Mouse (Mus musculus) right cerebral cortex, adult 18-20 months (tissue): ENCODE results near the gene Hist1h2ab.
"Not testable (repeated sequence)": the region's sequence is repeated elsewhere in the genome, so short reads cannot be mapped to it uniquely, and the experiment has no call there.

Source experiments
- DNase-seq: peaks from one replicate; pipeline ENCODE4 v3.0.0; 2022; ENCODE audit warnings: mixed read lengths

Gene Hist1h2ab

GRCm38 (mm10) chr13:23755000-23755399 lies 4.1 kb downstream of the Hist1h2ab start:
- DNase-seq = no peak

GRCm38 (mm10) chr13:23756790-23757189 lies 5.9 kb downstream of the Hist1h2ab start, which contains the start of gene Hist1h4b:
Hist1h4b (plus strand) TSS chr13:23757013.
- DNase-seq = peak; percentile 91

DNA sequence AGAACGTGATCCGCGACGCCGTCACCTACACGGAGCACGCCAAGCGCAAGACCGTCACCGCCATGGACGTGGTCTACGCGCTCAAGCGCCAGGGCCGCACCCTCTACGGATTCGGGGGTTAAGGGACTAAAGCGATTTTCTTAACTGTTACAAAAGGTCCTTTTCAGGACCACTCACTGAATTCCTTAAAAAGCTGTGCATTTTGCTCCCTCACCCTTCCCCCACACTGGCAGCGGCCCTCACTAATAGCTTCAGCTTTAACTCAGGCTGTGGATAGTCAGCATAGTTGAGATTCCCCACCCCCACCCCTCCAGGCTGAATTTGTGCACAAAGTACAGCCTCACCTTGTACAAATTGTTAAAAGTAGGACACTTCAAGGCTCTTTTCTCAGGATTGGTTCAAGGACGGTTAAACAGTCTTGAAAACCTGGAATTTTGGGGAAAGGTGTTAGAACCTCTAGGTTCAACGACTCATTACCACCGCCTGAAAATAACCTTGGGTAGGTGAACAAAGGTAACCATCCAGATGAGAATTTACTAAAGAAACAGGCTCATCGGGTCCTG lies 6.4 kb downstream of the Hist1h2ab start:
- no peak for DNase-seq

GRCm38 (mm10) chr13:23757921-23758320 lies 7.0 kb downstream of the Hist1h2ab start:
- DNase-seq = no peak

GRCm38 (mm10) chr13:23759251-23759771 lies 8.4 kb downstream of the Hist1h2ab start:
- DNase-seq = no peak

DNA sequence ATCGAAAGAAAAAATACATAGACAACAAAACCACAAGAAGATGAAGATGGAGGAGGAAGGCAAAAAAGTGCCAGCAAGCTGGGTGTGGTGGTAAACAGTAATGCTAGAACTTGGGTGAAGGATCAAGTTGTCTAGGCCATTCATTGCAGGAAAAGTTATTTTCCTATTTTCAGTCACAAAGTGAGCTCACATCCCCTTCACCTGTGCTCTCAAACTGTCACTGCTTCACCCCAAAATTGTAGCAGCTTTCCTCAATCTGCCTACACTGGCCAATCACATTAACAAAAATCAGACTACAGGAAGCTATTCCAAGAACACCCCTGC lies 9.0 kb downstream of the Hist1h2ab start:
- no peak for DNase-seq

GRCm38 (mm10) chr13:23760240-23760971 lies 9.5 kb downstream of the Hist1h2ab start:
- no peak for DNase-seq

DNA sequence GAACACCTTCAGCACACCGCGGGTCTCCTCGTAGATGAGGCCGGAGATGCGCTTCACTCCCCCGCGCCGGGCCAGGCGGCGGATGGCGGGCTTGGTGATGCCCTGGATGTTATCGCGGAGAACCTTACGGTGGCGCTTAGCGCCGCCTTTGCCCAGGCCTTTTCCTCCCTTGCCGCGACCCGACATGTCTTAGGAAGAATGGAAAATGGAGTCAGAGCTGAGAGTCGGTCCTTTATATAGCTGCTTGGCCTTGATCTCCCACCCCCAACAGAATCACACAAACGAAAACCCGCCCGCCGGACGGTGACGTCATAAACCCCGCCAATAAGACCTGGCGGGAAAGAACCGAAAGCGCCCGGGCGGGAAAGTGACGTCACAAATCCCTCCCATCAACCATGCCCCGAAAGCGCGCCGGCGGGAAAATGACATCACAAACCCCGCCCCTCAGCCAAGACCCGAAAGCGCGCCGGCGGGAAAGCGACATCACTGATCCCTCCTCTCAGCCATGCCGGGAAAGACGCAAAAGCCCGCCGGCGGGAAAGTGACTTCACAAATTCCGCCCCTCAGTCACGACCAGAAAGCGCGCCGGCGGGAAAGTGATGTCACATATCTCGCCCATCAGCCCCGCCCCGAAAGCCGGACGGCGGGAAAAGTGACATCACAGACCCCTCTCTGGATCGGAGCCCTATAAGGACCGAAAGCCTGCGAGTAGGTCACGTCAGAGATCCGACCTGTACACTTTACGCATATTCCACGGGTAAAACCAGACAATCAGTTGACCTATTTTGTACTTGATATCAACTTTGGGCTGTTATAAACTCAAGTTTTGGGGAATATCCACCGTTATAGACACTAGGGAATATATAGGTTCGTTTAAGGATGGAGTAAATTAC lies 10.3 kb downstream of the Hist1h2ab start, which contains the start of gene Hist1h4a:
TSS of gene Hist1h4a (minus strand) at position 259 of the 893 bp plus-strand sequence.
- peak; percentile 99 for DNase-seq

DNA sequence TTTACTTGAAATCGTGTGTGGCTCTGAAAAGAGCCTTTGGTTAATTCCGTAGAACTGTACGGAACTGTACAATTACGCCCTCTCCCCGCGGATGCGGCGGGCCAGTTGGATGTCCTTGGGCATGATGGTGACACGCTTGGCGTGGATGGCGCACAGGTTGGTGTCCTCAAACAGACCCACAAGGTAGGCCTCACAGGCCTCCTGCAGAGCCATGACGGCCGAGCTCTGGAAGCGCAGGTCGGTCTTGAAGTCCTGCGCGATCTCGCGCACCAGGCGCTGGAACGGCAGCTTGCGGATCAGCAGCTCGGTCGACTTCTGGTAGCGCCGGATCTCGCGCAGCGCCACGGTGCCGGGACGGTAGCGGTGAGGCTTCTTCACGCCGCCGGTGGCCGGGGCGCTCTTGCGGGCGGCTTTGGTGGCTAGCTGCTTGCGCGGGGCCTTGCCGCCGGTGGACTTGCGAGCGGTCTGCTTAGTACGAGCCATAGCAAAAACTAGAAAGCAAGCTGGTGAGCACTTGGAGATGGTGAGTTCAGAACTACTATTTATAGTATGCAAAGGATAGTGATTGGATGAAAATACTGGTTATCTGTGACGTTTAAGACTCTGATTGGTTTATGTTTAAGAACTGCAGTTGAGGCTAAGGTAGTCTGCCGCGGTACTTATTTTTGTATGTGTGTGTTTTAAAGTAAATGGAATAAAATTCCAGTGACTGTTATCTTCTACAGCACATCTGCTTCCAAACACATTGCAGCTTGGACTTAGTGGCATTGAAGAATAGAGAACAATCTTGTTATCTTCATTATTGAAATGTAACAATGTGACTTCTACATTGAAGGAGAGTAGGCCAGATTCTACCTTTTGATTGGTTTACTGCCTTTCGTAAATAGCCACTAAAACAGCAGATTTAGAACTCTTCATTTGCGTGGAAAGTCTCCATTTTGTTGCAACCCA lies 11.2 kb downstream of the Hist1h2ab start, which contains the start of gene Hist1h3a:
TSS of gene Hist1h3a (minus strand) at position 516 of the 951 bp plus-strand sequence.
- peak; percentile 70 for DNase-seq

DNA sequence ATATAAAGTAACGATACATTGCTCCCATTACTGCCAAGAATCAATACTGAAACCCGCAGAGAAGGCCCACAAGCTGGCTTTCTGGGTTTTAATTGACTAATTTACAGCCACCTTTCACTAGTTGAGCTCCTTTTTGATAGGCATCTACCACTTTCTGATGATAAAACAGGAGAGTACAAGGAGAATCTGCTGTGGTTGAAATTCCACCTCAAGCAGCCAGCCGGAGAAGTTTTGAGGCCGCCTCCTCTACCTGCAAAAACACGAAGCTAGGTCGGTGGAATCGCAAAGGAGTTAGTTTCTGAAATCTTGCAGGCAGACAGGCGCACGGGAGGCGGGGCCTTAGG lies 12.3 kb downstream of the Hist1h2ab start:
- DNase-seq = no peak

DNA sequence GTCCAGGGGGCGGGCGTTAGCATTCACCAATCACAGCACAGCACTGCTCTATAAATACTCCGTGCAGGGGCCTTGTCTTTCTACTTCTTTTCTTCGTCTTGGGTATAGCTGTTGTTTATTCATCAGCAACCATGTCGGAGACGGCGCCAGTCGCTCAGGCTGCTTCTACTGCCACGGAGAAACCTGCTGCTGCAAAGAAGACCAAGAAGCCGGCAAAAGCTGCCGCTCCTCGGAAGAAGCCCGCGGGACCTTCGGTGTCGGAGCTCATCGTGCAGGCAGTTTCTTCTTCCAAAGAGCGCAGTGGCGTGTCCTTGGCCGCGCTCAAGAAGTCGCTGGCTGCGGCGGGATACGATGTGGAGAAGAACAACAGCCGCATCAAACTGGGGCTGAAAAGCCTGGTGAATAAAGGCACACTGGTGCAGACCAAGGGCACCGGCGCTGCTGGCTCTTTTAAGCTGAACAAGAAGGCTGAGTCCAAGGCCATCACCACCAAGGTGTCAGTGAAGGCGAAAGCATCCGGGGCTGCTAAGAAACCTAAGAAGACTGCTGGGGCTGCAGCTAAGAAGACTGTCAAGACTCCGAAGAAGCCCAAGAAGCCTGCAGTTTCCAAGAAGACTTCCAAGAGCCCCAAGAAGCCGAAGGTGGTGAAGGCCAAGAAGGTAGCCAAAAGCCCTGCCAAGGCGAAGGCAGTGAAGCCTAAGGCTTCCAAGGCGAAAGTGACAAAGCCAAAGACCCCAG lies 12.8 kb downstream of the Hist1h2ab start, which contains the start of gene Hist1h1a:
TSS of gene Hist1h1a (plus strand) at position 81 of the 738 bp plus-strand sequence.
- DNase-seq = peak; percentile 83

DNA sequence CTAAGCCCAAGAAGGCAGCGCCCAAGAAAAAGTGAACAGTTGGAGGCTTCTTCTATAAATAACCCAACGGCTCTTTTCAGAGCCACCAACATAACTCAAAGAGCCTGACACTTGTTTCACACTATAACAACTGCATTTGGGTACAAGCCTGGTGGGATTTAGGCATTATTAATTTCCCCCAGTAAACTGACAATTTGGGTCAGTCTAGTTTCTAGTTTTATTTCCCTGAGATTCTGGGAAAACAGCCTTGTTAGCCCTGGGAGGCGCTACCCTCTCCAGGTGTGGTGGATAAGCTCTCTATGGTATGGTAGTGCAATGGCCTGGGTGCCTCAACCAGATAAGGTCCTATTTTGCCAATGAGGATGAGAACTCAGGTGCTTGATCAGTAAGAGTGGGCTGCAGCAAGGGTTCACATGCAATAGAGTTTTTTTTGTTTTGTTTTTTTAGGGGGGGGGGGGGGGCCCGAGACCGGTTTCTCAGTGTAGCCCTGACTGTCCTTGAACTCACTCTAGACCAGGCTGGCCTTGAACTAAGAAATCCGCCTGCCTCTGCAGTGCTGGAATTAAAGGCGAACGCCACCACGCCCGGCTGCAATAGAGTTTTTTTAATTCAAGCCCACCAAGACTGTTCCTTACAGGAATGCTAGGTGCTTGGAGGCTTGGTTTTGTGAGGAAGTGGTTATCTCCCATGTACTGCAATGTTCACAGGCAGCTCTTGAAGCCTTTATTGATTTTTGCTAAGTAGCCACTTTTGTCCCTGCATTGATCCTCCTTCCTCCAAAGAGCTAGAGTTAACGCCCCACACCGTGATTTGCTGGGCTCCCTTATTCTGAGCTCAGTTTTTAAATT lies 13.6 kb downstream of the Hist1h2ab start:
- DNase-seq = no peak

GRCm38 (mm10) chr13:23765172-23765513 lies 14.2 kb downstream of the Hist1h2ab start:
- DNase-seq = no peak

DNA sequence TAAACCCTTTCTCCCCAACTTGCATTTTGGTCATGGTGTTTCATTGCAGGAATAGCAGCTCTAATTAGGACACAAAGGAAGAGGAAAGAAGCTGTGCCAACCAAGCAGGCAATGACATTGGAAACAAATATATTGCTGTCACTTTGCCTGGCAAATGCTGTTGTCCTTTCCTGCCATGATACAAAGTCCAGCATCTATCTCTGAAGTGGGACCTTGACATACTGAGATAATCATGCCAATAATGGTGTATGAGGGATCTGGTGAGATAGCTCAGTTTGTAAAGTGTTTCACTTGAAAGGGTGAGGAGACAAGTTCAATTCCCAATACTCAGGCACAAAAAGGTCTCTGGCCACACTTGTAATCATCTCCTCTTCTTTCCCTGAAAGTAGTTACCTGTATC lies 15.8 kb downstream of the Hist1h2ab start:
- DNase-seq = no peak

- no peak for DNase-seq
These were observed 18.0 kb downstream of the Hist1h2ab start for GRCm38 (mm10) chr13:23768834-23769397.

GRCm38 (mm10) chr13:23769613-23770012 lies 18.7 kb downstream of the Hist1h2ab start, which contains the start of gene Trim38:
Trim38 (plus strand) TSS chr13:23769913.
- not testable (repeated sequence) for DNase-seq

DNA sequence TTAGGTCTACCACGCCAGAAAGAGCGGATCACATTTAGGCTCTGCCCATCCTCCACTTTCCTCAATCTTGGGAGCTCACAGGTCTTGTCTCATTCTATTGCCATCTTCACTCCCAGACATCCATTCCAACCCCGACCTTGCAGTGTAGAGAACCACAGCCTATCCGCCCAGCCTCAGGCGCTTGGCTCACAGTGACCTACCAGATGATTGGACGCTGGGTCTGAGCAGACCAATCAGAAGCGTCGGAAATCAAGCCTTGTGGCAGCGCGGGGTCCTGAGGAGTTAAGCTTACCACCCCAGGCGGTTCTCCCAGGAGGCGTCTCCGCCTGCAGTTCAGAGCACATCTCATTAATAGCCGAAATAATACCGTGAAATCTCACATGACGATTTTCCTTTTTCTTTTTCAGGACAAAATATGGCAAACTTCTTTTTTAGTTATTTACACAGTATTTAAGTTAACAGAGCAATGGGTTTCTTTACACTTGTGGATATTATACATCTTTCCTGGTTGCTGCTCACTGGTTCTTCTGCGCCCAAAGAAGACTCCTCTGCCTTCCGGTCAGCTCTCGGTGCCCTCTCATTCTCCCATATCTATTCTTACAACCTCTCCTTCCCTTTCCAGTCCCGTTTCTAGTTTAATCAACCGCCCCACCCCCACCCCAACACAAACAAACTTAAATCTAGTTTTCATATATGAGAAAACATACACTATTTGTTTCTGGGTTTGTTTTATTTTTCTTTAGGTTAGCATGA lies 21.8 kb downstream of the Hist1h2ab start:
- DNase-seq = peak; percentile 63

GRCm38 (mm10) chr13:23778339-23778738 lies 27.4 kb downstream of the Hist1h2ab start:
- DNase-seq = no peak

- no peak for DNase-seq
These were observed 28.1 kb downstream of the Hist1h2ab start for GRCm38 (mm10) chr13:23779025-23779424.
